Mouse (Mus musculus) lung, postnatal 0 days (tissue): ENCODE measurements at regions not wholly inside any gene's neighbourhood (a gene's known extent, or its start where the extent isn't known, plus 50 kb on each side); places are given as distances from the start of the nearest gene placed in this dataset.

ENCODE experiments used
- CTCF ChIP-seq: IDR thresholded peaks from 2 replicates; pipeline ENCODE4 v1.5.1; 2016; ENCODE audit warnings: antibody characterized with exemption, mild to moderate bottlenecking
- EP300 ChIP-seq: IDR thresholded peaks from 2 replicates; pipeline ENCODE4 v1.6.1; 2016; ENCODE audit warnings: antibody characterized with exemption, mild to moderate bottlenecking, control low read depth

DNA sequence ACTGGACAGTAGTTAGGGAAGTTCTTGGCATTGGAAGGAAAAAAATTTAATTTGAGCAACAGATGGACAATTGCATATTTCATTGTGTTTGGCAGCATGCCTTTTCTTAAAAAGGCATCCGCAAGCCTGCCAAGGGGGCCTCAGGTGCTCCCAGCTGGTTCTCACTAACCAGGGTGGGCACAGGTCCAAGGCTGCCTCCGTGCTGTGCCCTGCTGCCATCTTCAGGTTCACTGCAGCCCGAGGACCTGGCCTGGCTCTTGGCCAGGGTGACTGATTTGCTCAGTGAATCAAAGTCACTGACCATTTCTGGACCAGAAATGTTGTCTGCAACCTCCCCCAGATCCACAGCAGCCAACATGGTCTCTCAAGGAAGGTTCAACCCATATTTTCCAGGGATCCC lies 263.3 kb upstream of the Mgmt start:
- TF ChIP-seq CTCF (no peak), EP300 (no peak)
